Mouse (Mus musculus): ENCODE results near the gene Hmga1.
A peak's percentile ranks its signal among the peaks of the same experiment; 100 is the strongest.

Gene Hmga1

GRCm38 (mm10) chr17:27532095-27532494 is 24.2 kb upstream of the Hmga1 start:
- no peak for DNase-seq

- no peak for DNase-seq
Measured at GRCm38 (mm10) chr17:27533354-27533753, 22.9 kb upstream of the Hmga1 start.

- DNase-seq = peak; percentile 92
Measured at GRCm38 (mm10) chr17:27534718-27535117, 21.6 kb upstream of the Hmga1 start.

GRCm38 (mm10) chr17:27541261-27541660 is 15.0 kb upstream of the Hmga1 start:
- no peak for DNase-seq

GRCm38 (mm10) chr17:27541984-27542383 is 14.3 kb upstream of the Hmga1 start:
- DNase-seq = no peak

- DNase-seq = no peak
Measured at GRCm38 (mm10) chr17:27544551-27544950, 11.7 kb upstream of the Hmga1 start.

- no peak for DNase-seq
Measured at GRCm38 (mm10) chr17:27545991-27546390, 10.3 kb upstream of the Hmga1 start.

- DNase-seq = no peak
Measured at GRCm38 (mm10) chr17:27546574-27547085, 9.7 kb upstream of the Hmga1 start.

- DNase-seq = no peak
Measured at GRCm38 (mm10) chr17:27547253-27547868, 8.9 kb upstream of the Hmga1 start.

GRCm38 (mm10) chr17:27549234-27549633 is 7.1 kb upstream of the Hmga1 start:
- DNase-seq = no peak

GRCm38 (mm10) chr17:27551393-27551940 is 4.8 kb upstream of the Hmga1 start:
- no peak for DNase-seq

- DNase-seq = no peak
Measured at GRCm38 (mm10) chr17:27552215-27553201, 3.8 kb upstream of the Hmga1 start.

- DNase-seq = no peak
Measured at GRCm38 (mm10) chr17:27554062-27554960, 2.0 kb upstream of the Hmga1 start.

- DNase-seq = peak; percentile 61
Measured at GRCm38 (mm10) chr17:27555075-27555511, 1.2 kb upstream of the Hmga1 start.

- DNase-seq = peak; percentile 86
Measured at GRCm38 (mm10) chr17:27555512-27556172, 655 bp upstream of the Hmga1 start.

- peak; percentile 69 for DNase-seq
Measured at GRCm38 (mm10) chr17:27557181-27557926, 1.1 kb downstream of the Hmga1 start.

GRCm38 (mm10) chr17:27557927-27558661 is 1.8 kb downstream of the Hmga1 start:
- DNase-seq = no peak

- no peak for DNase-seq
Measured at GRCm38 (mm10) chr17:27558845-27559244, 2.5 kb downstream of the Hmga1 start.

GRCm38 (mm10) chr17:27559596-27559995 is 3.3 kb downstream of the Hmga1 start:
- DNase-seq = no peak

- no peak for DNase-seq
Measured at GRCm38 (mm10) chr17:27560926-27561480, 4.7 kb downstream of the Hmga1 start.
